Mouse (Mus musculus) heart, adult 2 months (tissue): ENCODE measurements around the gene Fxyd6. TPM values are rescaled to one million over a fixed set of nuclear protein-coding genes. Genes with fewer than 3 reads are reported as not detected.

Source experiments
- DNase-seq, 2 experiments: peaks; one replicate each; pipeline ENCODE4 v3.0.0; 2021
- H3K27ac ChIP-seq: fragments of 200-600 bp; 2 replicates; pipeline ENCODE4 v1.8.1; 2022
- H3K27me3 ChIP-seq: fragments of 200-500 bp; 2 replicates; pipeline ENCODE4 v1.6.1; 2012; ENCODE audit warnings: mild to moderate bottlenecking, low read length, inconsistent platforms, mixed read lengths; ENCODE audit not compliant: control insufficient read depth, insufficient read depth
- H3K36me3 ChIP-seq: fragments of 200-500 bp; 2 replicates; pipeline ENCODE4 v1.6.1; 2012; ENCODE audit warnings: low read length, inconsistent platforms; ENCODE audit not compliant: control insufficient read depth, insufficient read depth
- H3K4me1 ChIP-seq: fragments of 200-500 bp; 2 replicates; pipeline ENCODE4 v1.6.1; 2011; ENCODE audit warnings: low read length; ENCODE audit not compliant: control insufficient read depth, insufficient read depth
- H3K4me3 ChIP-seq: fragments of 200-600 bp; 2 replicates; pipeline ENCODE4 v1.8.1; 2022
- H3K79me2 ChIP-seq: fragments of 200-500 bp; replicated peaks from 2 replicates; pipeline ENCODE4 v1.6.1; 2012; ENCODE audit warnings: mild to moderate bottlenecking, inconsistent platforms, low read length, moderate library complexity, mixed read lengths; ENCODE audit not compliant: control insufficient read depth, insufficient read depth
- H3K9ac ChIP-seq: fragments of 200-500 bp; 2 replicates; pipeline ENCODE4 v1.6.1; 2012; ENCODE audit warnings: low read depth, mild to moderate bottlenecking, control low read depth, inconsistent platforms, low read length, mixed read lengths
- CTCF ChIP-seq: fragments of 200-600 bp; IDR thresholded peaks from 2 replicates; pipeline ENCODE4 v1.8.1; 2022; ENCODE audit warnings: antibody characterized with exemption, mild to moderate bottlenecking, moderate library complexity
- EP300 ChIP-seq: fragments of 200-500 bp; IDR thresholded peaks from 2 replicates; pipeline ENCODE4 v1.6.1; 2011; ENCODE audit warnings: low read depth, low read length, control low read depth; ENCODE audit not compliant: insufficient read depth
- POLR2A ChIP-seq: fragments of 200-500 bp; IDR thresholded peaks from 2 replicates; pipeline ENCODE4 v1.6.1; 2011; ENCODE audit warnings: mild to moderate bottlenecking, low read depth, low read length, control low read depth; ENCODE audit not compliant: insufficient read depth
- WGBS: fragments of 180-500 bp; shearing (Covaris S2); methylation state at CpG from one replicate; pipeline ENCODE4 v1.1.7; 2018; 5-methylcytosine and 5-hydroxymethylcytosine counted together
- intact Hi-C: fragments of 180-260 bp; cut with DNase I; formaldehyde crosslinking; loops from one replicate; pipeline ENCODE4 v1.15.1; 2025
- polyA plus RNA-seq: library from polyadenylated mRNA; depleted of rRNA; stranded (reverse); fragments of >200 nt; gene quantifications from 2 replicates; pipeline ENCODE4 v1.2.3, GENCODE M21; 2012
- total RNA-seq, 2 experiments: library from RNA; stranded (reverse); gene quantifications; 2 replicates each; pipeline ENCODE4 v1.2.3; 2021

Gene Fxyd6
- total and polyA plus RNA-seq, 3 experiments = 13.8 to 40.8 (median 14.2) TPM

DNA sequence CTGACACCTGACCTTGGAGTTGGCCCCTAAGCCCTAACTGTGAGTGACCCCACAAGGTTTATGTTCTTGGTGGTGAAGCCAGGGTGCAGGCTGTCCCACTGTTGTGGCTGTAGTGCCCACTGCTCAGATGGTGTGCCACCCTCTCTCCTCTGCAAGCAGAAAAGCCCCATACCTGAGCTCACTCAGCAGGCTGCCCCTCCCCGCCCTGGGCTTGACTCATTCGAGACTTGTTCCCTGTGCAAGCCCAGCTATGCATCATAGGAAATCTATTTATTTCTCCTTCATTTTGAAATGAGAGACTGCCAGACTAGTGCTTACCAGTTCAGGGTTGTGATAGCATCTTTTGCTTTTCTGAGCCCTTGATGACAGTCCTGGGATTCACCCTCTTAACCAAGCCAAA lies 32.6 kb upstream of the Fxyd6 start:
- Histone ChIP-seq H3K27ac (no peak overlapping the region), H3K36me3 (no peaks in the 10 kb centered on the region), H3K9ac (no peak overlapping the region), H3K4me3 (no peak overlapping the region), H3K79me2 (no peaks in the 10 kb centered on the region), H3K27me3 (no peaks in the 10 kb centered on the region), H3K4me1 (no peaks in the 10 kb centered on the region)
- WGBS = 79% methylated on average over 2 of the region's 2 CpGs
- no peak for DNase-seq
- TF ChIP-seq CTCF (no peak), POLR2A (no peak), EP300 (no peak)
- intact Hi-C loops = no loop called here

GRCm38 (mm10) chr9:45343066-45343465 lies 26.9 kb upstream of the Fxyd6 start:
- H3K27me3 ChIP-seq = no peaks in the 10 kb centered on the region
- TF ChIP-seq CTCF (no peak), EP300 (no peak), POLR2A (no peak)
- no peaks in the 10 kb centered on the region for H3K79me2 ChIP-seq
- no peak overlapping the region for H3K9ac ChIP-seq
- DNase-seq = no peak
- 91% methylated on average over 3 of the region's 3 CpGs for WGBS
- no peak overlapping the region for H3K4me3 ChIP-seq
- no peaks in the 10 kb centered on the region for H3K36me3 ChIP-seq
- H3K27ac ChIP-seq = no peak overlapping the region
- intact Hi-C loops = no loop called here
- no peaks in the 10 kb centered on the region for H3K4me1 ChIP-seq

DNA sequence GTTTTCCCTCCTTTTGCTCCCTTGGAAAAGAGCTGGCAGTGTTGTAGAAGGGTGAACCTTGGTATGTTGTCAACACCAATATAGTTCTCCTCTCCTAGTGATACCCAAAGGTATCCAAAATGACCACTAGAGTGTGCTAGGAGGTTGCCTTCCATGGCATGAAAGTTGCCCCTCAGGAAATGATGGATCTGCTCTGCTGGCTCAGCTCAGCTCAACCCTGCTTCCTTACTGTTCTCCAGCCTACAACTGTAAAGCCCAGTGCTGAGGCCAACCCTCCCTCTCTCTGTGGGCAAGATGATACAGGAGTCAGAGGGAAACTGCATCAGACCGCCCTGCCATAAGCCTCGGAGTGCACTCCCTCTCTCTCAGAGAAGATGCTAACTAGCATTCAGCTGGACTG lies 24.5 kb upstream of the Fxyd6 start:
- DNase-seq = no peak

DNA sequence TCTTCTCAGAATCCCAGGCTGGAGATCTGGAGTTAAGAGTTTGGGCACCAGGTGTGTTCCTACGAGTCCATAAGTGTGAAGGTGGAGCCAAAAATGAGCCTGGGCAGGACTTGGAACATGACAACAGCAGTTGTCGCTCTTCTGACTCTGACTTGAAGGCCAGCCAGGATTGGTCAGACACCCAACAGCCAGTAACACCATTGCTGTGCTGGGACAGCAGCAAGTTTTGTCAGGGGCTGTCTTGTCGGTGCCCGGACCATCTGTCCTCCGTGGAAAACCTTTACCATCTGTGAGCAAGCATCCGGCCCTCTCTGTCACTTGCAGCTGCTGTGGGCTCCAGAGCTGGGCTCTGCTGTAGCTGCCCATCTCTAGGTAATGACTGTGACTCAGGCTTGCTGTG lies 23.7 kb upstream of the Fxyd6 start:
- no peak overlapping the region for H3K9ac ChIP-seq
- H3K4me3 ChIP-seq = no peak overlapping the region
- TF ChIP-seq CTCF (no peak), EP300 (no peak), POLR2A (no peak)
- H3K27me3 ChIP-seq = no peaks in the 10 kb centered on the region
- intact Hi-C loops = no loop called here
- WGBS = 80% methylated on average over 6 of the region's 6 CpGs
- no peak for DNase-seq
- no peak overlapping the region for H3K27ac ChIP-seq
- no peaks in the 10 kb centered on the region for H3K79me2 ChIP-seq
- H3K36me3 ChIP-seq = no peaks in the 10 kb centered on the region
- no peaks in the 10 kb centered on the region for H3K4me1 ChIP-seq

More for the DNA sequence above, 24.5 kb upstream of the Fxyd6 start:
- no peak overlapping the region for H3K4me3 ChIP-seq
- intact Hi-C loops = loop anchor here (1.0 to 2.0 kb wide), 2 partner anchors 43 to 45 kb away; no protein-coding TSS in a partner anchor
- H3K36me3 ChIP-seq = no peaks in the 10 kb centered on the region
- H3K27me3 ChIP-seq = no peaks in the 10 kb centered on the region
- no peak overlapping the region for H3K9ac ChIP-seq
- no peaks in the 10 kb centered on the region for H3K4me1 ChIP-seq
- 50% methylated on average over 2 of the region's 2 CpGs for WGBS
- no peak overlapping the region for H3K27ac ChIP-seq
- TF ChIP-seq EP300 (0 out of 2 replicates have a peak, but pooled peaks have one; percentile 40), POLR2A (no peak), CTCF (peak; percentile 80)
- no peaks in the 10 kb centered on the region for H3K79me2 ChIP-seq

GRCm38 (mm10) chr9:45348560-45348959 lies 21.4 kb upstream of the Fxyd6 start:
- Histone ChIP-seq H3K27me3 (no peaks in the 10 kb centered on the region), H3K36me3 (no peaks in the 10 kb centered on the region), H3K79me2 (no peaks in the 10 kb centered on the region), H3K4me1 (no peaks in the 10 kb centered on the region), H3K27ac (no peak overlapping the region), H3K4me3 (no peak overlapping the region), H3K9ac (no peak overlapping the region)
- 77% methylated on average over 6 of the region's 6 CpGs for WGBS
- intact Hi-C loops = no loop called here
- TF ChIP-seq POLR2A (no peak), EP300 (no peak), CTCF (no peak)
- no peak for DNase-seq

- no peak overlapping the region for H3K9ac ChIP-seq
- H3K27me3 ChIP-seq = no peaks in the 10 kb centered on the region
- H3K27ac ChIP-seq = no peak overlapping the region
- no peak overlapping the region for H3K4me3 ChIP-seq
- WGBS = 46% methylated on average over 4 of the region's 4 CpGs
- intact Hi-C loops = no loop called here
- H3K79me2 ChIP-seq = no peaks in the 10 kb centered on the region
- H3K4me1 ChIP-seq = no peaks in the 10 kb centered on the region
- H3K36me3 ChIP-seq = no peaks in the 10 kb centered on the region
- DNase-seq = no peak
- TF ChIP-seq CTCF = no peak
Observed at GRCm38 (mm10) chr9:45349181-45349580, 20.8 kb upstream of the Fxyd6 start.
